Mouse (Mus musculus) embryonic fibroblast, embryonic 13.5 days (primary cell): ENCODE data around the gene Sgta.

Experiments used
- CTCF ChIP-seq: IDR thresholded peaks from 2 replicates; pipeline ENCODE4 v1.5.1; 2011; ENCODE audit warnings: mild to moderate bottlenecking, control low read depth, low read length, moderate library complexity, borderline replicate concordance; ENCODE audit not compliant: insufficient read depth
- POLR2A ChIP-seq: IDR thresholded peaks from 2 replicates; pipeline ENCODE4 v1.6.1; 2011; ENCODE audit warnings: low read depth, mild to moderate bottlenecking, control low read depth, low read length, moderate library complexity

- no peak for TF ChIP-seq CTCF
- TF ChIP-seq POLR2A: no peak
Observed at GRCm38 (mm10) chr10:81026857-81027256, 33.1 kb downstream of the Sgta start.
